Mouse (Mus musculus): ENCODE data around the gene Zc3h4. TPM values are rescaled to one million over a fixed set of nuclear protein-coding genes. Genes with fewer than 3 reads are reported as not detected.

Zc3h4 gene
- 10 to 100 TPM; 27.7 to 32.4 TPM for total RNA-seq (2021)
- polyA plus RNA-seq (2012; rRNA removed): 17.7 and 17.8 TPM in 2 replicates
- long read RNA-seq, partial matches to known transcripts: 1 of 4 reads
- long read RNA-seq, other reads (novel, unspliced or antisense): 3 of 4 reads

GRCm38 (mm10) chr7:16400689-16401611 lies at the start of gene Zc3h4:
Gene Zc3h4 (plus strand): TSS chr7:16400910.
- Histone ChIP-seq H3K27ac (peak within 1 kb of the TSS; percentile 100), H3K4me1 (ENCODE audit: control insufficient read depth, insufficient read depth, low read length) (peaks cover 22% of the 10 kb centered on the region), H3K9ac (ENCODE audit: low read depth, low read length) (peak within 1 kb of the TSS; percentile 97), H3K79me2 (replicated peaks; ENCODE audit: control insufficient read depth, insufficient read depth, low read length) (no peaks in the 10 kb centered on the region; the same call in 1 of the 2 replicates), H3K36me3 (ENCODE audit: control insufficient read depth, insufficient read depth, low read length) (peaks cover 16% of the 10 kb centered on the region), H3K4me3 (peak within 1 kb of the TSS; percentile 86), H3K27me3 (ENCODE audit: control insufficient read depth, insufficient read depth, low read length) (no peaks in the 10 kb centered on the region)
- peak; percentile 60; the same call in 1 of the 2 replicates for TF ChIP-seq EP300 (IDR thresholded peaks at IDR 0.05; ENCODE audit: insufficient read depth, low read depth, low read length)
- TF ChIP-seq POLR2A (IDR thresholded peaks at IDR 0.05; ENCODE audit: insufficient read depth, low read depth, low read length): peak; percentile 92
- TF ChIP-seq CTCF (IDR thresholded peaks at IDR 0.05): no peak
- under 1% methylated on average over 77 of the region's 85 CpGs for WGBS
- DNase-seq: peak; percentile 94 to 95
- intact Hi-C loops (cut with DNase I): loop anchor here (1.0 to 10.0 kb wide), 2 partner anchors 88 to 654 kb away; no protein-coding TSS in a partner anchor

- no peak overlapping the region for H3K4me3 ChIP-seq
- no peak overlapping the region for H3K9ac ChIP-seq (ENCODE audit: low read depth, low read length)
- no peaks in the 10 kb centered on the region for H3K79me2 ChIP-seq (replicated peaks; ENCODE audit: control insufficient read depth, insufficient read depth, low read length)
- H3K27ac ChIP-seq: no peak overlapping the region
- 96% methylated on average over 3 of the region's 3 CpGs for WGBS
- no peaks in the 10 kb centered on the region for H3K4me1 ChIP-seq (ENCODE audit: control insufficient read depth, insufficient read depth, low read length)
- TF ChIP-seq EP300 (IDR thresholded peaks at IDR 0.05; ENCODE audit: insufficient read depth, low read depth, low read length) (no peak), CTCF (IDR thresholded peaks at IDR 0.05) (no peak), POLR2A (IDR thresholded peaks at IDR 0.05; ENCODE audit: insufficient read depth, low read depth, low read length) (no peak)
- intact Hi-C loops (cut with DNase I): no loop called here
- no peaks in the 10 kb centered on the region for H3K27me3 ChIP-seq (ENCODE audit: control insufficient read depth, insufficient read depth, low read length)
- no peaks in the 10 kb centered on the region for H3K36me3 ChIP-seq (ENCODE audit: control insufficient read depth, insufficient read depth, low read length)
- no peak for DNase-seq
Measured at GRCm38 (mm10) chr7:16355854-16356594, 44.7 kb upstream of the Zc3h4 start.

GRCm38 (mm10) chr7:16357602-16358001 lies 43.1 kb upstream of the Zc3h4 start:
- no peaks in the 10 kb centered on the region for H3K27me3 ChIP-seq (ENCODE audit: control insufficient read depth, insufficient read depth, low read length)
- WGBS: 83% methylated on average over 3 of the region's 3 CpGs
- H3K36me3 ChIP-seq (ENCODE audit: control insufficient read depth, insufficient read depth, low read length): no peaks in the 10 kb centered on the region
- H3K79me2 ChIP-seq (replicated peaks; ENCODE audit: control insufficient read depth, insufficient read depth, low read length): no peaks in the 10 kb centered on the region
- intact Hi-C loops (cut with DNase I): no loop called here
- H3K4me1 ChIP-seq (ENCODE audit: control insufficient read depth, insufficient read depth, low read length): no peaks in the 10 kb centered on the region
- TF ChIP-seq EP300 (IDR thresholded peaks at IDR 0.05; ENCODE audit: insufficient read depth, low read depth, low read length): no peak
- TF ChIP-seq CTCF (IDR thresholded peaks at IDR 0.05): no peak
- TF ChIP-seq POLR2A (IDR thresholded peaks at IDR 0.05; ENCODE audit: insufficient read depth, low read depth, low read length): no peak
- DNase-seq: no peak
- H3K27ac ChIP-seq: no peak overlapping the region
- H3K4me3 ChIP-seq: no peak overlapping the region
- no peak overlapping the region for H3K9ac ChIP-seq (ENCODE audit: low read depth, low read length)

- peaks cover 8% of the 10 kb centered on the region for H3K4me1 ChIP-seq (ENCODE audit: control insufficient read depth, insufficient read depth, low read length)
- peak overlapping the region; percentile 37 for H3K27ac ChIP-seq
- no peak overlapping the region for H3K4me3 ChIP-seq
- no peak overlapping the region; the same call in 1 of the 2 replicates for H3K9ac ChIP-seq (ENCODE audit: low read depth, low read length)
- DNase-seq: no peak
- WGBS: 54% methylated on average over 1 of the region's 1 CpGs
- H3K79me2 ChIP-seq (replicated peaks; ENCODE audit: control insufficient read depth, insufficient read depth, low read length): no peaks in the 10 kb centered on the region
- TF ChIP-seq CTCF (IDR thresholded peaks at IDR 0.05) (no peak), EP300 (IDR thresholded peaks at IDR 0.05; ENCODE audit: insufficient read depth, low read depth, low read length) (no peak), POLR2A (IDR thresholded peaks at IDR 0.05; ENCODE audit: insufficient read depth, low read depth, low read length) (no peak)
- H3K36me3 ChIP-seq (ENCODE audit: control insufficient read depth, insufficient read depth, low read length): peaks cover 30% of the 10 kb centered on the region
- no peaks in the 10 kb centered on the region for H3K27me3 ChIP-seq (ENCODE audit: control insufficient read depth, insufficient read depth, low read length)
- intact Hi-C loops (cut with DNase I): no loop called here
Measured at GRCm38 (mm10) chr7:16364319-16364718, 36.4 kb upstream of the Zc3h4 start.

GRCm38 (mm10) chr7:16364901-16365500 lies 35.7 kb upstream of the Zc3h4 start:
- Histone ChIP-seq H3K9ac (ENCODE audit: low read depth, low read length) (no peak overlapping the region), H3K4me1 (ENCODE audit: control insufficient read depth, insufficient read depth, low read length) (peaks cover 8% of the 10 kb centered on the region), H3K4me3 (no peak overlapping the region), H3K27me3 (ENCODE audit: control insufficient read depth, insufficient read depth, low read length) (no peaks in the 10 kb centered on the region), H3K36me3 (ENCODE audit: control insufficient read depth, insufficient read depth, low read length) (peaks cover 32% of the 10 kb centered on the region), H3K27ac (peak overlapping the region; percentile 37), H3K79me2 (replicated peaks; ENCODE audit: control insufficient read depth, insufficient read depth, low read length) (no peaks in the 10 kb centered on the region)
- DNase-seq: peak in 1 of 2 experiments; percentile 10
- no peak for TF ChIP-seq POLR2A (IDR thresholded peaks at IDR 0.05; ENCODE audit: insufficient read depth, low read depth, low read length)
- TF ChIP-seq CTCF (IDR thresholded peaks at IDR 0.05): peak; percentile 44
- intact Hi-C loops (cut with DNase I): no loop called here
- WGBS: 62% methylated on average over 4 of the region's 4 CpGs
